Mouse (Mus musculus) large intestine, adult 2 months (tissue): ENCODE data around the gene Lrrc4b. TPM values are rescaled to one million over a fixed set of nuclear protein-coding genes. Genes with fewer than 3 reads are reported as not detected.
A peak's percentile ranks its signal among the peaks of the same experiment; 100 is the strongest.

Source experiments
- DNase-seq: peaks from one replicate; pipeline ENCODE4 v3.0.0-alpha.2; 2012; ENCODE audit warnings: low read depth, low spot score
- WGBS: fragments of 180-500 bp; shearing (Covaris S2); methylation state at CpG from one replicate; pipeline ENCODE4 v1.1.7; 2018; 5-methylcytosine and 5-hydroxymethylcytosine counted together
- polyA plus RNA-seq: library from polyadenylated mRNA; depleted of rRNA; stranded (reverse); fragments of >200 nt; gene quantifications from 2 replicates; pipeline ENCODE4 v1.2.3, GENCODE M21; 2012

Gene Lrrc4b
- polyA plus RNA-seq, 1 experiment, result 0.97 TPM

DNA sequence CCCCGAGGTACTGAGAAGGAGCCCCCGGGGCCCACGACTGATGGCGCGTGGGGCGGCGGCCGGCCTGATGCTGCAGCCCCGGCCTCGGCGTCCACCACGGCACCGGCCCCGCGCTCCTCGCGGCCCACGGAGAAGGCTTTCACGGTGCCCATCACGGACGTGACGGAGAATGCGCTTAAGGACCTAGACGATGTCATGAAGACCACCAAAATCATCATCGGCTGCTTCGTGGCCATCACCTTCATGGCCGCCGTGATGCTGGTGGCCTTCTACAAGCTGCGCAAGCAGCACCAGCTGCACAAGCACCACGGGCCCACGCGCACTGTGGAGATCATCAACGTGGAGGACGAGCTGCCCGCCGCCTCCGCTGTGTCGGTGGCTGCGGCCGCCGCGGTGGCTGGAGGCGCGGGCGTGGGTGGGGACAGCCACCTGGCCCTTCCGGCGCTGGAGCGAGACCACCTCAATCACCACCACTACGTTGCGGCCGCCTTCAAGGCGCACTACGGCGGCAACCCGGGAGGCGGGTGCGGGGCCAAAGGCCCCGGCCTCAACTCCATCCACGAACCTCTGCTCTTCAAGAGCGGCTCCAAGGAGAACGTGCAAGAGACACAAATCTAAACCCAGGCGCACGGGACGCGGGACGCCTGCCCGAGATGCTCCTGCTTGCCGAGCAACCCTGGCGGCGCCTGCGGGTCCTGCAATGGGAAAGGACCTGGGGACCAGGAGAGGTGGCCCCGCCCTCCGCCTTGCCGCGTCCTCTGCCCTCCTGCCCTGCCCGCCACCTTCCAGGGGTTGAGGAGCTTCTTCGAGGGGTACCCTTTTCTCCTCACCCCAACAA is 33.6 kb downstream of the Lrrc4b start:
- DNase-seq, result no peak
- WGBS, result 14% methylated on average over 77 of the region's 77 CpGs

DNA sequence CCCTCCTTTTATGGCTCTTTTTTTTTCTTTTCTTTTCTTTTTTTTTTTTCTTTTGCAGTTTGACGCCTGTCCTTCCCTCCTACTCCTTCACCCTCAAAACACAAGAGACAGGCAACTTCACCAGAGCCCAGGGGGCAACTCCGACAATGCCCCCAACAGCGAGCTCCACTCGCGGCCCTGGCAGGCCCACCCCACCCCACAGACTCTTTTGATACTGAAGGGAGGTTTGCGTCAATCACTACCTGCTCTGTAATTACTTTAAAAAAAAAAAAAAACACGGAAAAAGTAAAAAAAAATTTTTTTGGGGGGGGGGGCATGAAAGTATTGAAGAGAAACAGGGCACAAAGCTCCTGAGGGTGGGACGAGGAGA is 34.2 kb downstream of the Lrrc4b start:
- WGBS, result 26% methylated on average over 8 of the region's 8 CpGs

DNA sequence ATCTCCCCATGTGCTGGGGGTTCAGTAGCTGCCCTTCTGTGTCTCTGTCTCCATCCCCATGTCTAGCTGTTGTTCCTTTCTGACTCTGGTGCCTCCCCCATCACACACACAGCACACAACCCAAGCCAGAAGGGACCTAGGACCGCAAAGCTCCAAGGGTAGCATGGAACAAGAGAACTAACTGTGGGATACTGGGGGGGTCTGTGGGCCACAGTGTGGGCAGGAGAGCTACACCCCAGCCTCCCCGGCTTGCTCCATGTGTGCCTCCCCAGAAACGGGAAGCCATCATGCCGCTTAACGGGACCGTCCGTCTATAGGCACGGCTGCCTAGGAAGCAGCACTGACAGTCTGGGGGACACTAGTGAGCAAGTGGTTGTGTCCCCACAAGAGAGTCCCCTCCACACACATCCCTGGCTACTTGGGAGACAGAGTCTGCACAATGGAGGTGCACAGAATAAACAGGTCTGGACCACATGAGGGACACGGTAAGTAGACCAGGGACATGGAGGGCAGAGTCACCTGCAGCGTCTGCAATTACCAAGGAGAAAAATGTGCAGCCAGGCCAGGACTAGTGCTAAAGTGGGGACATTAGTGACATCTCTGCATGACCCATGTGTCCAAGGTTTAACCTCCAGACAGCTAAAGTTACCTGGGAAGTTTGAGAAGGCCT is 34.9 kb downstream of the Lrrc4b start:
- DNase-seq, result no peak
- 80% methylated on average over 10 of the region's 10 CpGs for WGBS

More for the DNA sequence above, 34.2 kb downstream of the Lrrc4b start:
- no peak for DNase-seq

DNA sequence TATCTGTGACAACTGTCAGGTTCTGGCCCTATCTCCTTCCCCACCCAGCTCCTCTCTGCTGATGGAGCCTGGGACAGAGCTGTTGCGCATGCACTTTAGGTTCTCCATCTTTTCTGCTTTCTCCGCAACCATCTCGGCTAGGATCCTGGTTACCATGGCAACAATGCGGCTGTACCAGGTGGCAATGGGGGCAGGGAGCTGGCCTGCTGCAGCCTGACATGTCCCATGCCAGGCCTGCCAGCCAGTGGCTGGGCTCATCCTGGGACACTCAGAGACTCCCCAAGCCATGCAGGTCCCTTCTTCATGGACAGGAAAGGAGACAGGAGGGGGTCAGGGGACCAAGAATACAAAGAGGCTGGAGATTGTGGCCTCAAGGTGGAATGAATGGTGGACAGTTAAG is 35.7 kb downstream of the Lrrc4b start:
- DNase-seq, result no peak
- 38% methylated on average over 4 of the region's 4 CpGs for WGBS

DNA sequence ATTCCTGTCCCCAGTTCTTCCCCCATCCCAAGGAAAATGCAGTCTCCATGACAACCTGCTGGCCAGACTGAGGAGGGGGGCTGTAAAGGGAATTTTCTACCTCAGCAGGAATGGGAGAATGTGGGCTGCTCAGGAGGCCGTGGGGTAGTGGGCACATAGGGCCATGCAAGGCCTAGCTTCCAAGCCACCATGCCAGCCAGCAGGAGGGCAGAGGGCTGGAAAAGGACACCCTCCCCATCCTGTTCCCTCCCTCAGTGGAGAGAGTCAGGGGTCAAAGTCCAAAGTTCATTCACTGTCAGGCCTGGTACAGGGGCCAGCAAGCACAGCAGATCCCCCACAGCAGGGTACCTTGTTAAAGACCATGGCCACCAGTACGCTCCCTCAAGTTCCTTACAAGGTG is 36.3 kb downstream of the Lrrc4b start, which contains the start of gene Aspdh:
Gene Aspdh, plus strand, starts transcription at position 281 of the 400 bp plus-strand sequence.
- no peak for DNase-seq
- WGBS, result 56% methylated on average over 2 of the region's 2 CpGs

DNA sequence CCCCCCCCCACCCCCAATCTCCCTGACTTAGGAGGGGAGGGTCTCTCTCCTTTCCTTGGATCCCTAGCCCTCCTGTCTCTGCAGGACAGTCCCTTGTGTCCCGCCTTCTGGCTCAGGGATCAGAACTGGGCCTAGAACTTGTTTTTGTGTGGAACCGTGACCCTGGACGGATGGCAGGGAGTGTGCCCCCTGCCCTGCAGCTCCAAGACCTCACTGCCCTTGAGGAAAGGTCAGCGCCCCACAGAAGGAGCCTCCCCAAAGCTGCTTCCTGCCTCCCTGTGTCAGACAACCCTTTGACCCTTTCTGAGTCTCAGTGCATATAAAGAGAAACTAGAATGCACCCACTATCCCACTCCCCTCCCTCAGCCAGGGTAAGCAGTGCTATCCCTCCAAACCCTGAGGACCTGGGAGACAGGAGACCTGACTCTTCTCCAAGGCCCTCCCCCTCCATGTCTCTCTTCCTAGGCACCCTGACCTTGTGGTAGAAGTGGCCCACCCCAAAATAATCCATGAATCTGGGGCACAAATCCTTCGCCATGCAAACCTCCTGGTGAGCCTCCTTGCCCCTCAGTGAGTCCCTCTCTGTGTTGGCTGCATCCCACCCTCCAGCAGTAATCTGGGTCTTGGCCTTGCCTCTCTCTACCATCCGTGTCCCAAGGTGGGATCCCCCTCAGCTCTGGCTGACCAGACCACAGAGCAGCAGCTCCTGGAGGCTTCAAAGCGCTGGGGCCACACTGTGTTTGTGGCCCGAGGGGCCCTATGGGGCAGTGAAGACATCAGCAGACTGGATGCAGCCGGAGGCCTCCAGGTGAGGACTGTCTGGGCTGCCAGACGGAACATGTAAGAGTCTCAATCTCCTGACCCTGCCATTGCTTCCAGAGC is 37.4 kb downstream of the Lrrc4b start:
- DNase-seq, result no peak
- 84% methylated on average over 10 of the region's 10 CpGs for WGBS

DNA sequence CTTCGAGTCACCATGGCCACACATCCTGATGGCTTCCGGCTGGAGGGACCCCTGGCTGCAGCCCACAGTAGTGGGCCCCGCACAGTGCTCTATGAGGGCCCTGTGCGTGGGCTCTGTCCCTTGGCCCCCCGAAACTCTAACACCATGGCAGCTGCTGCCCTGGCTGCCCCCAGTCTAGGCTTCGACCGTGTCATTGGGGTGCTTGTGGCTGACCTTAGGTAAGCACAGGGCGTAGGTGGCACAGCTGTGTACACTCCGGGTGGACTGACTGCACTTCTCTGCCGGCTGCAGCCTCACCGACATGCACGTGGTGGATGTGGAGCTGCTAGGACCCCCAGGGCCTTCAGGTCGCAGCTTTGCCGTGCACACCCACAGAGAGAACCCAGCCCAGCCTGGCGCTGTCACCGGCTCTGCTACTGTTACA is 38.1 kb downstream of the Lrrc4b start:
- 91% methylated on average over 16 of the region's 16 CpGs for WGBS
- DNase-seq, result no peak

DNA sequence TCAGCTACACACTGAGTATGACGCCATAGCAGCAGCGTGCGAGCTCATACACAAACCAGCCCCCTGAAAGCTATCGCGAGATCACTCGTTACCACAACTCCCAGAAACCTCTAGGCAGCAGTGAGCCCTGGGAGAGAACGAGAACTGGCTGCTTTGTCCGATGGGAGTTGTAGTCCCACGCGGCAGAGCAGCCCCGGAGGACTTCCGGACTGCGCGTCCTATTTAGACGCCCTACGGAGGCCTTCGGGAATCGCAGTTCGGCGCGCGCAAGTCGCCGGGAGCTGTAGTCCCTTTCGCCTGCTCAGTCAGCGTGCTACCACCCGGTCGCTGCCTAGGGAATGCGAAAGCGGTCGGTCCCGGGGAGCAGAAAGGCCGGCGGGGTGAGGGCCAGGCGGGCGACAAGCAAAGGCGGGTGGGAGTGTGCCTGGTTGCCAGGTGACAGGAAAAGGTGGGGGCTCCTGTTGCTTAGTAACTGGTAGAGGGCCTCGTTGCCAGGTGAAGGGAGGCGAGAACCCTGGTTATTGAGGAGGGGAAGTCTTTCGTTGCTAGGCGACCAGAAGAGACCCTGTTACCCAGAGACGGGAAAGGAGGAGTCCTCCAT is 39.1 kb downstream of the Lrrc4b start, which contains the start of gene Josd2:
Gene Josd2, plus strand, starts transcription at position 170 of the 601 bp plus-strand sequence.
- peak; percentile 96 for DNase-seq
- WGBS, result under 1% methylated on average over 42 of the region's 42 CpGs

DNA sequence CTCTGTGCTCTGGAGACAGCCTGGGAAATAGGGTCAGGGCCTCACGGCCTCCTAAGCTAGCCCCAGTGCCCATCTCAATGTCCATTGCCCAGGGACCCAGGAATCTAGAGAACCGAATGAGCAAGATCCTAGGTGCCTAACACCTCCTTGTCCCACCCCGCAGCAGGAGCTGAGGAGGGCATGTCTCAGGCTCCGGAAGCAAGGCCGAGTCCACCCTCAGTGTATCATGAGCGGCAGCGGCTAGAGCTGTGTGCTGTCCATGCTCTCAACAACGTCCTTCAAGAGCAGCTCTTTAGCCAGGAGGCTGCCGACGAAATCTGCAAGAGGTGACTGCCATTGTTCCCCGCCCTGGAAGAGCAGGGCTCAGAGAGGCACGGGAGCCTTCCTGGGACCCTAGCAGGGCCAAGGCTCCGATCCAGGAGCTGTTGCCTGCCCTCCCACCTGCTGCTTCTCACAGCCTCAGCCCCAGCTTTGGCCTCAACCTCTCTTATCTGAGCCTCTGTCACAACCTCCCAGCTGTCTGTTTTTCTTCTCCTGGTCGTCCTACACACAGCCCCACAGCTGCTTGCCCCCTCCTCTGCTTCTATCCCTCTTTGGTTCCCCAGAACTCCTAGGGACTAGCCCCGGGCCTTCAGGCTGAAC is 39.9 kb downstream of the Lrrc4b start:
- DNase-seq, result no peak
- 74% methylated on average over 15 of the region's 15 CpGs for WGBS

DNA sequence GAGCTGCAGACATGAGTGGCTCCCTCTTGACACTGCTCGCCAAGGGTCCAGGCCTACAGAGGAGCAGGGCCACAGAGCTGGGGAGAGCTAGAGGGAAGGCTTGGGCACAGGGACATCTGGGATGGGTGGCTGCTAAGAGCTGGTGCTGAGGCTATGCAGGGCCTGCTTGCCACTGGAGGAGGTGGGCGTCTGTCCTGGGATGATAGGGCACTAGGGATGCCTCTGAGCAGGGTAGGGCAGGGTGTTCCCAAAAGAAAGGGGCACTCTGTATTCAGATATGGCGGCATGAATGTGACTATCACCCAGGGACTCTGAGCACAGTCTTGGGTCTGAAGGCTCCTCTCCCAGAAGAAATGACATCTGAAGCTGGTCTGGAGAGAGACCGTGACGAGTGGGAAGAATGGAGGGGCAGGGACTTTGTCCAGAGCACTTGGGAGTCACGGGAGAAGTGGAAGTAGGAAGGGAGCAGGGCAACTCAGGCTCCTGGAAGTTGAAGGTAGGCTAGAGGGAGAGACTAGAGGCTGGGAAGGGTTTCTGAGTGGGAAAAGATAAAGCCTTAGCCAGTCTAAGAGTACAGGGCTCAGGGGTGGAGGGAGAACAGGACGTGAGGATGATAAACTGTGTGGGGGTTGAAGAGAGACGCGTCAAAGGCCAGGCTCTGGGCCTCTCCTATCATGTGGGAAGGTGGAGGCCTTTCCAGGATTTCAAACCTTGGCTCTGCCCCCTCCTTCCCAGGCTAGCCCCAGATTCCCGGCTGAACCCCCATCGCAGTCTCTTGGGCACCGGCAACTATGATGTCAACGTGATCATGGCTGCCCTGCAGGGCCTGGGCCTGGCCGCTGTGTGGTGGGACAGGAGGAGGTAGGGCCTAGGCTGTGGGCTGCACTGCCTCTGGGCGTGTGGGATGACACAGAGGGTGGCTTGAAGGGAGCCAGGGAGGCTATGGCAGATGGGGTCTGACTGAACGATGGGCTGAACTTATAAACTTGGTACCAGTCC is 41.2 kb downstream of the Lrrc4b start:
- no peak for DNase-seq
- WGBS, result 90% methylated on average over 16 of the region's 16 CpGs

DNA sequence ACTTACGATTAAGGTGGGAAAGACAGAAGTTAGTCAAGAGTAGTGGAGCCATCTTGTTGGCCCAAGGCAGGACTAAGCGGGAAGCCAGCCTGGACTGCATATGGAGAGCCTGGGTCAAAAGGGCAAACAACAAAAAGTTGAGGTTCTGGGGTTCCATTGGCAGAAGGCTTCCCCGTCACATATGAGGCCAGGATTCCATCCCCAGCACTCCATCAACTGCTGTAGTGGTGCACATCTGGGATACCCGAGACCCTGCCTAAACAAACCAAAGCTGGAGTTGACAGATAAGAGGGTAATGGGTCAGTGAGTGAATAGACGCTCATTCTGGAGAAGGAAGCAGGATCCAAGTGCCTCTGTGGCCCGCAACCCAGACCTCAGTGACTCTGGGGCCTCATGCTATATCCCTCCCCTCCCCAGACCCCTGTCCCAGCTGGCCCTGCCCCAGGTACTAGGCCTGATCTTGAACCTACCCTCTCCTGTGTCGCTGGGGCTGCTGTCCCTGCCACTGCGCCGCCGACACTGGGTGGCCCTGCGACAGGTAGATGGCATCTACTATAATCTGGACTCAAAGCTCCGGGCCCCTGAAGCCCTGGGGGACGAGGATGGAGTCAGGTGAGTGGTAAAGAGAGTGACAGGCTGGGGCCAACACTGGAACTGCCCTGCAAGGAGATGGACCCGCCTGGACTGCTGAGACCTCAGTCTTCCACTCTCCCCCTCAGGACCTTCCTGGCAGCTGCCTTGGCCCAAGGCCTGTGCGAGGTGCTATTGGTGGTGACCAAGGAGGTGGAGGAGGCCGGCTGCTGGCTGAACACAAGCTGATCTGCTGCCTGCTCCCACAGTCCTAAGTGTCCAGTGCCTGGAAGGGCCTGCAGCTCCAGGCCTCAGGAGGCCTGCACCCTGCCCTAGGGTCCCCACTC is 42.1 kb downstream of the Lrrc4b start:
- 88% methylated on average over 16 of the region's 16 CpGs for WGBS
- DNase-seq, result no peak

DNA sequence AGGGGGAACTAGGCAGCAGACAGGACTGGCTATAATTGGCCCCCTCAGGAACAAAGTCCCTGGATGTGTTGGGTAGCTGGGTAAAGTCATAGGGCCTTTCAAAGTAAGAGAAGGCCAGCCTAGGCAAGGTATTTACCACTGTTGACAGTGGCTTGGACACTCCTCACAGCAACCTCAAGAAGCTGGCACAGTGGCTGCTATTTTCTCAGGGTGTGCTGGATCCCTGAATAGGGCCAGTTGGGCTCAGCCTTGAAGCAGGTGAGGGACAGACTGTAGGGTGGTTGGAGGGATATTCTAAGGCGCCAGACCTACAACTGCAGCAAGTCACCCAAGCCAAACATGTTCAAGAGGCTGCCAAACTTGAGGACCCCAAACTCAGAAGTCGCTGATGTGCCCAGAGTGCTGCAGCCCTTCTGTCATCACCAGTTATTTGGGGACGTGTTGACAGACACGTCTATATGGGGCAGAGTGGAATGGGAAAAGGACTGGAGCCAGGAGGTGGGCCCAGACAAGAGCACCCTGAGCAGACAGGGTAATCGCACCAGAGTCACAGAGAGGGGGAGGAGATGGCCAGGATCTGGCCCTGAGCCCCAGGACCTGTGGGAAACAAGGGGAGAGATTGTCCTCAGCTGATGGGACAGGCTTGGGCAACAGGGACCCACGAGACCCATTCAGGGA is 43.2 kb downstream of the Lrrc4b start:
- WGBS, result 40% methylated on average over 6 of the region's 6 CpGs
- DNase-seq, result no peak

DNA sequence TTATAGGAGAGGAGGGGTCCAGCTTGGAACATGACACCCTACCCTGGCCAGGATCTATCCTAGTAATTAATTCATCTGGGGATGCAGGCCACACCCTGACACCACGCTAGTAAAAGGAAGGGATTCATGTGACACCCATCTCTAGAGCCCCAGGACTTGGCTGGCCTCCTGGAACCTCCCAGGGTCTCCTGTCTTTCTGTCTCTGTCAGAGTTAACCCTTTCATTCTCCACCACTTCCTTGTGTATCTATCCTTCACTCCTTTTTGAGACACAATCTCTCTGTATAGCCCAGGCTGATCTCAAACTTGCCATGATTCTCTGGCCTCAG is 43.7 kb downstream of the Lrrc4b start:
- WGBS, result 5% methylated on average over 1 of the region's 1 CpGs
- no peak for DNase-seq

DNA sequence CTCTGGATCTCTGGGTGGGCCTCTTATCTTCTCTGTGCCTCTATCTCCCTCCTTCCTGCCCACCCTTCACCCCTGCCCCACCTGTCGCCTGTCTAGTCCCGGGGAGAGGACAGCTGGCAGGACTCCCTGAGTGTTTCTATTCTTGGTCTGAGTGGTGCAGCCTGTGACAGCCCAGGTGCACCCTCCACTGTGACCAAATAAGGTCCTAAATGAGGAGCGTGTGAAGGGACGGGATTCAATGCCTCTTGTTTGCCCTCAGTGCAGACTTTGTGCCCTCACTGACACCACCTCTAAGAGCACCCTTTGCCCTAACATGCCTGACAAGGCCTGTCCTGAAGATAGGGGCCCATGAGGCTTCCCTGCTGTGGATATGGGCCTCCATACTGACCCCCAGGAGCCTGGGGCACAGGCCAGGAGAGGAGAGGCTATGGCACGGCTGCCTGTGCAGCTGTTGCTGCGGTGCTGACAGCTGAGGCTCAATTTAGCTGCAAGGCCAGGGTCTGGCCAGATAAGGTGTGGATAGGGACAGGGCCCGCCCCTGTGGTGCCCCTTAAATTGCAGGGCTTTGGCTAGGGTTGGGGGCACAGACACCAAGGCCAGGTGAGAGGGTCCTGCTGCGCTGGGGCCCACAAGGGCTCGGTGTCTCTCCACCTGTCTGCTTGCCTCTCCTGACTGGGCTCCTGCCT is 44.3 kb downstream of the Lrrc4b start:
- no peak for DNase-seq
- WGBS, result 31% methylated on average over 9 of the region's 9 CpGs

DNA sequence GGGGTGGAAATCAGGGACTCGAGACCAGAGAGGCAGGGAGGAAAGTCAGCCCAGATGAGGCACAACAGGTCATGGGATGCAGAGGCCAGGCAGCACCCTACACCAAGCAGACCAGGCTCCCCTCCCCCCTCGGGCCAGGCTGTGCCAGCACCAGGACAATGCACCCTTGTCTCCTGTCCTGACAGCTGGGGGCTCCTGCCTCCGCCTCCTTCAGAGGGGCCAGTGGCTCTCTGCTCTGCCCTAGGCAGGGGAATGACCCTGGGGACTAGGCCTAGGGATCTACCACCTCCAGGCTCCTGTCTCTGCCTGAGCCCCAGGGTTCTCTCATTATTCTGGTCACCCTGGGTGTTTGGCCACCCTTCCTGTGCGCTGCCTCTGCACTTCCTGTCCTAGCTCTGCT is 45.6 kb downstream of the Lrrc4b start:
- DNase-seq, result no peak
- WGBS, result 35% methylated on average over 4 of the region's 4 CpGs

DNA sequence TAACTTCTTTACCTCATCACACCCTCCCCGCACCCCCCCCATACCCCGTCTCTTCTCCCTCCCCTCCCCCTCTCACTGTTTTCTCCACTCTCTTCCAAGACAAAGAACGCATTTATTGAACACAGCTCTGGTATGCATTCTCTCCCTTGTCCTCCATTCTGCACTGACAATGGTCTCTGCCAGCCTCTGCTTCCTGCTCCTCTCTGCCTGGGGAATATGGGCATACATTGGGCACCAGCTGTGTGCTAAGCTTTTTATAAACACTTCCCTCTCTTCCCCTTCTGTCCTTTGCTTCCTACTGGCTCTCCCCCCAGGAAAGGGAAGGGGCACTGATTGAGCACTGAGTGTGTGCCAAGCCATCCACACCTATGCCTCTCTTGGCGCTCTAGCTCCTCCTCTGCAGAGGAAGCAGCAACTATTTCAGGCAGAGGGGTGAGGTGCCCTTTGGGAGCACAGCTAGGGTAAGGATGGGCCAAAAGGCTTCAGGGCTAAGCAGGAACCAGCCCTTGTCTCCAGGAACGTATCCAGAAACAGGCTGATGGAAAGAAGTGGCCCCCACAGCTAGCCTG is 46.3 kb downstream of the Lrrc4b start:
- WGBS, result 29% methylated on average over 5 of the region's 5 CpGs
- no peak for DNase-seq
